Mouse (Mus musculus) limb, embryonic 13.5 days (tissue): ENCODE measurements around the gene Olfr557. TPM values are rescaled to one million over a fixed set of nuclear protein-coding genes. Genes with fewer than 3 reads are reported as not detected.
A peak's percentile ranks its signal among the peaks of the same experiment; 100 is the strongest.

ENCODE experiments used
- ATAC-seq: fragments of 200-750 bp; cut with Nextera tagmentation; 2 replicates; pipeline ENCODE4 v1.8.0; 2017; ENCODE audit warnings: low read depth, moderate number of reproducible peaks, moderate TSS enrichment; ENCODE audit not compliant: low FRiP score
- H3K27ac ChIP-seq: fragments of 300-500 bp; sonication (generic); 2 replicates; pipeline ENCODE4 v1.5.1; 2015; ENCODE audit warnings: inconsistent platforms, mild to moderate bottlenecking, moderate library complexity
- H3K27me3 ChIP-seq: fragments of 300-500 bp; sonication (generic); 2 replicates; pipeline ENCODE4 v1.6.1; 2015; ENCODE audit warnings: mild to moderate bottlenecking, inconsistent platforms
- H3K36me3 ChIP-seq: fragments of 300-500 bp; sonication (generic); 2 replicates; pipeline ENCODE4 v1.6.1; 2015; ENCODE audit warnings: inconsistent platforms, mild to moderate bottlenecking, moderate library complexity
- H3K4me1 ChIP-seq: fragments of 300-500 bp; sonication (generic); 2 replicates; pipeline ENCODE4 v1.6.1; 2015; ENCODE audit warnings: inconsistent platforms
- H3K4me2 ChIP-seq: fragments of 300-500 bp; sonication (generic); replicated peaks from 2 replicates; pipeline ENCODE4 v1.6.1; 2015; ENCODE audit warnings: inconsistent platforms, mild to moderate bottlenecking, moderate library complexity
- H3K4me3 ChIP-seq: fragments of 300-500 bp; sonication (generic); 2 replicates; pipeline ENCODE4 v1.5.1; 2015; ENCODE audit warnings: moderate library complexity, mild to moderate bottlenecking, inconsistent platforms
- H3K9ac ChIP-seq: fragments of 300-500 bp; sonication (generic); 2 replicates; pipeline ENCODE4 v1.6.1; 2015; ENCODE audit warnings: mild to moderate bottlenecking, inconsistent platforms
- H3K9me3 ChIP-seq: fragments of 300-500 bp; sonication (generic); 2 replicates; pipeline ENCODE4 v1.6.1; 2016; ENCODE audit warnings: inconsistent platforms
- WGBS: fragments of 180-500 bp; shearing (Covaris S2); methylation state at CpG from one replicate; pipeline ENCODE4 v1.1.7; 2015; 5-methylcytosine and 5-hydroxymethylcytosine counted together
- polyA plus RNA-seq: library from polyadenylated mRNA; unstranded; fragments of >200 nt; fragmentation: Nextera tagmentation; extraction: Ambion mirVana; gene quantifications from 2 replicates; pipeline ENCODE4 v1.2.1, GENCODE M21; 2015

The Olfr557 gene
- polyA plus RNA-seq: not detected in 2 replicates

DNA sequence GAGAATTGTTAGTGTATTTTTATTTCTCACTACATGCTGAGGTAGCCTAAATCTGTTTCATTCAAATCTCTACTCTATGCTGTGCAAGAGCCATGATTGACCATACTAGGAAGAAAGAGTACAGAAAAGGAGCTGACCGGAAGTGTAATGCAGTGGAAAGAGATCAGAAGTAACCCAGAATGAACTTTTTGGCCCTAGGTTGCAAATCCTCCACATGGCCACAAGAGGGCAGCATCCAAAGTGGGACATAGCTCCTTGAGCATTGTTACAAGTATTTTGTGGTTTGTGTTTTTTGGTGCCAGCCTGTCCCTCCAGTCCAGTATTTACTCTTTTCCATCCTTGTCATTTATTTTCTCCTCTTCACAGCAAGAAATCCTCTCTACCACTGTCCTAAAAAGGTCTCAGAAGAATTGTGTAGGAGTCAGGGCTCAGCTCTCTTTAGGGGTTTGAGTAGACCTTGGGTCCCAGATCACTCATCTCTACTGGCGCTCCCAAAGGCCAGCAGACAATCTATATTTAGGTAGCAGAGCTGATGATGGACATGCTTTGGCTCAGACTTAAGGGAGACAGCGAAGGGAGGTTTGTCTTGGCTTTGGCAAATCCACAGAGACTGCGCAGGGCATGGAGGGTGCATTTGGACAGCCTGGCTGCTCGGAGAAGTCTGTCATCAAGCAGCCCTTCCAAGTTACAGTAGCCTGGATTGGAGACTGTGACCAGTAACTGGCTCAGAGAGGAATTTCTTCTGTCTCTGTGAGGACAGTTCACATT, at the start of gene Olfr557:
Olfr557 (plus strand) TSS at position 553 of the 768 bp plus-strand sequence.
- Histone ChIP-seq H3K36me3 (no peaks in the 10 kb centered on the region), H3K9me3 (no peaks in the 10 kb centered on the region), H3K4me3 (no peak within 1 kb of the TSS), H3K9ac (no peak within 1 kb of the TSS), H3K4me1 (no peaks in the 10 kb centered on the region), H3K27ac (no peak within 1 kb of the TSS), H3K4me2 (no peak within 1 kb of the TSS), H3K27me3 (no peaks in the 10 kb centered on the region)
- WGBS: 80% methylated on average over 5 of the region's 5 CpGs
- no peak for ATAC-seq

DNA sequence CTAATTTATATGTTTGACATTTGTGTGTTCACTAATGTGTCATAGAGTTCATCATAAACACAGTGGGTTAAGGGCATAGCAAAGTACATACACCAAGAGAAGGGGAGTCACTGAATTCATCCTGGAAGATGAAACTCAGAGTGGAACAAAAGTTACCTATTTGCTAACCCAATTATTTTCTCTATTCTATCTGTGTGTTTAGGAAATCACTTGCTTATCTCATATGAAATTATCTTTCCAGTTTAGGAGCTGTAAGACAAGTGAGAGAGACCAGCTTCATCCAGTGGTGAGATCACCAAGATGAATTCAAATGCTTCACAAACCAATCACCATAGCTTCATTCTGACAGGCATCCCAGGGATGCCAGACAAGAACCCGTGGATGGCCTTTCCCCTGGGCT, 37.2 kb upstream of the Olfr557 start, which contains the start of gene Olfr555:
Olfr555 (plus strand) TSS at position 301 of the 400 bp plus-strand sequence.
- Histone ChIP-seq H3K9ac (no peak within 1 kb of the TSS), H3K36me3 (no peaks in the 10 kb centered on the region), H3K4me2 (no peak within 1 kb of the TSS), H3K4me1 (no peaks in the 10 kb centered on the region), H3K4me3 (no peak within 1 kb of the TSS), H3K27ac (no peak within 1 kb of the TSS), H3K27me3 (no peaks in the 10 kb centered on the region), H3K9me3 (no peaks in the 10 kb centered on the region)
- no peak for ATAC-seq
- WGBS: 83% methylated on average over 1 of the region's 1 CpGs

DNA sequence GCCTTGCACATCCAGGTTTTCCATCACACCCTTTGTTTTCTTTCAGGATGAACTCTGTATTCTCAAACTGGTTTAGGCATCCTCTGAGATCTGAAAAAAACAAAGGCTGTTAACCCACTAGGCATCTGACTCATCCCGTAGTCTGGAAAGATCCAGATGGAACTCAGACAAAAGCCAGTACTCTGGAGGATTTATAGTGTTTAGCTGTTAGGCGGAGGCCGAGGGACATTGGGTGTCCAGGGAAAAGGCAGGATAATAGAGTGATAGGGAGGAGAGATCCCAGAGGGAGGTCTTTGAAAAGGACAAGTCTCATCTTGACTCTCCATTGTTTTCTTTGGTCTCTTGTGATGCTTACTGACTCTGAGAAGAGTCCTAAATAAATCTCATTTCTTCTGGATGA, 31.1 kb upstream of the Olfr557 start, which contains the start of gene Olfr556:
Olfr556 (plus strand) TSS at position 301 of the 400 bp plus-strand sequence.
- no peak within 1 kb of the TSS for H3K9ac ChIP-seq
- no peaks in the 10 kb centered on the region for H3K27me3 ChIP-seq
- ATAC-seq: no peak
- 67% methylated on average over 3 of the region's 3 CpGs for WGBS
- no peaks in the 10 kb centered on the region for H3K4me1 ChIP-seq
- H3K4me3 ChIP-seq: no peak within 1 kb of the TSS
- no peak within 1 kb of the TSS for H3K27ac ChIP-seq
- H3K9me3 ChIP-seq: no peaks in the 10 kb centered on the region
- no peaks in the 10 kb centered on the region for H3K36me3 ChIP-seq
- no peak within 1 kb of the TSS for H3K4me2 ChIP-seq

DNA sequence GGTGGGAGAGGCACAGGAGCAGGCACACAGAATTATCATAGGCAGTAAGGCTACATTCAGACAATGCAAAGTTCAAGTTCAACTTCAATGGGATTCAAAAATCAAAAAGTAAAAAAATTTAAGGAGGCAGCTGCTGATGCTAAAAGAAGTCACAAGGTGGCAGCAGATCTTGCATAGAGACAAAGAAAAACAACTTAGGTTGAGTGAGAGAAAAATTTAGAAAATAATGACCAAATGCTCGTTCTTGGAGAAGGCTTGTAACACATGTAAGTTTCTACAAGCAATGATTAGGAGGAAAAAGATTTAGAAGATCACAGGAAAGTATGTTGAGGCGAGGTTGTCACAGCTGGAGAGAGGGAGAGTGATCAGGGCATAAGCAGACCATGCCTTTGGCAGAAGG, 30.3 kb upstream of the Olfr557 start:
- WGBS: 30% methylated on average over 2 of the region's 2 CpGs
- Histone ChIP-seq H3K4me1 (no peaks in the 10 kb centered on the region), H3K27me3 (no peaks in the 10 kb centered on the region), H3K9ac (no peak overlapping the region), H3K9me3 (no peaks in the 10 kb centered on the region), H3K36me3 (no peaks in the 10 kb centered on the region), H3K4me2 (no peak overlapping the region), H3K27ac (no peak overlapping the region), H3K4me3 (no peak overlapping the region)
- no peak for ATAC-seq

DNA sequence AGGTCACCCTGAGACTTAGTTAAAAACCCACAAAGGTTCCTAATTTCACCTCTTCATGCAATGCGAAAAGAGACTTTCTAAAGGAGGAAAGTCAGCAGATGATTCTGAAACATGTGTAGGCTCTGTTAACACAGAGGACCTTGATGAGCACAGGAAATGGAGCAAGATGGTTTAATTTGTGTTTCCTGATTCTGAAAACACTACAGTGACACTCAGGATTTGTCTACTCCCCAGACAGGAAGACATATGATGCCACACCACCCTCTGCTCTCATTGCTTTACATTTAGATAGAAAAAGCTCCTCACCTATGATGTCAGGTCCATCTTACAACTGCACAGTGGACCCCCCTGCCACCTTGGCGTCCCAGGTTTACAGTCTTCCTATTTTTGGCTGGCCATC, 19.5 kb upstream of the Olfr557 start:
- no peak overlapping the region for H3K4me2 ChIP-seq
- H3K4me3 ChIP-seq: no peak overlapping the region
- H3K27me3 ChIP-seq: no peaks in the 10 kb centered on the region
- 79% methylated on average over 2 of the region's 2 CpGs for WGBS
- no peaks in the 10 kb centered on the region for H3K4me1 ChIP-seq
- ATAC-seq: no peak
- no peak overlapping the region for H3K27ac ChIP-seq
- no peaks in the 10 kb centered on the region for H3K9me3 ChIP-seq
- no peak overlapping the region for H3K9ac ChIP-seq
- peaks cover 17% of the 10 kb centered on the region for H3K36me3 ChIP-seq

DNA sequence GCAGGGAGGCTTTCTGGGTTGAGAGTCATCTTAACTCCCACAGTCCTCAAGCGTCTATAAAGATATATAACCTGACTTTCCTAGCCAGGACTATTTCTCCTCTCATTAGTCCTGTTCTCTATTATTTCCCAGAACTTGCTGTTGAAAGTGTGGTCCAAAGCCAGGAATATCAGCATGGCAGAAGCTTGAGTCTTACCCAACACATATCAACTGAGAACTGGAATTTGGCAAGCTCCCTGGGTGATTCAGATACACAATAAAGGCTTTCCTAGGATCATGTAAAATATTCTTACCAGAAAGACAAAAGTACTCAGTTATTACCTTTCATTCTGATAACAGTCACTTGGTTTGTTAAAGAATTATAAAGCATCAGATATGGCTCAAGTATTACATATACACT, 13.8 kb upstream of the Olfr557 start:
- no peaks in the 10 kb centered on the region for H3K27me3 ChIP-seq
- H3K9me3 ChIP-seq: no peaks in the 10 kb centered on the region
- H3K36me3 ChIP-seq: peaks cover 23% of the 10 kb centered on the region
- H3K4me2 ChIP-seq: no peak overlapping the region
- H3K4me3 ChIP-seq: no peak overlapping the region
- no peak overlapping the region for H3K27ac ChIP-seq
- 88% methylated on average over 1 of the region's 1 CpGs for WGBS
- H3K4me1 ChIP-seq: no peaks in the 10 kb centered on the region
- H3K9ac ChIP-seq: no peak overlapping the region
- ATAC-seq: no peak

GRCm38 (mm10) chr7:102686944-102687501, 8.7 kb upstream of the Olfr557 start, which contains the start of gene Trim68:
Trim68 (minus strand) TSS chr7:102687327.
- peak; percentile 100 for ATAC-seq
- H3K9me3 ChIP-seq: no peaks in the 10 kb centered on the region
- peak within 1 kb of the TSS; percentile 75 for H3K9ac ChIP-seq
- H3K27ac ChIP-seq: no peak within 1 kb of the TSS; the same call in 1 of the 2 replicates
- peak within 1 kb of the TSS; percentile 57 for H3K4me3 ChIP-seq
- under 1% methylated on average over 40 of the region's 40 CpGs for WGBS
- peaks cover 3% of the 10 kb centered on the region; the same call in 1 of the 2 replicates for H3K36me3 ChIP-seq
- no peaks in the 10 kb centered on the region for H3K27me3 ChIP-seq
- peak within 1 kb of the TSS; percentile 65 for H3K4me2 ChIP-seq
- H3K4me1 ChIP-seq: 0 out of 2 replicates have a peak, but pooled peaks cover 4% of the 10 kb centered on the region

DNA sequence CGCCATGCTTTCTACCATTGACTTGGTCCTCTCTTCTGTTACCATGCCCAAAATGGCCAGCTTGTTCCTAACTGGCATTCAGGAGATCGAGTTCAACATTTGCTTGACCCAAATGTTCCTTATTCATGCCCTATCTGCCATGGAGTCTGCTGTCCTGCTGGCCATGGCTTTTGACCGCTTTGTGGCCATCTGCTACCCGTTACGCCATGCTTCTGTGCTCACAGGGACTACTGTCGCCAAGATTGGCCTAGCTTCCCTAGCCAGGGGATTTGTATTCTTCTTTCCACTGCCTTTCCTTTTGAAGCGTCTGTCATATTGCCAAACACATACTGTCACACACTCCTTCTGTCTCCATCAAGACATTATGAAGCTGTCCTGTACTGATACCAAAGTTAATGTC, 2.8 kb downstream of the Olfr557 start:
- Histone ChIP-seq H3K4me1 (no peaks in the 10 kb centered on the region), H3K27me3 (no peaks in the 10 kb centered on the region), H3K27ac (no peak overlapping the region), H3K9me3 (no peaks in the 10 kb centered on the region), H3K9ac (no peak overlapping the region), H3K4me3 (no peak overlapping the region), H3K36me3 (no peaks in the 10 kb centered on the region), H3K4me2 (no peak overlapping the region)
- ATAC-seq: no peak
- WGBS: 86% methylated on average over 7 of the region's 7 CpGs

DNA sequence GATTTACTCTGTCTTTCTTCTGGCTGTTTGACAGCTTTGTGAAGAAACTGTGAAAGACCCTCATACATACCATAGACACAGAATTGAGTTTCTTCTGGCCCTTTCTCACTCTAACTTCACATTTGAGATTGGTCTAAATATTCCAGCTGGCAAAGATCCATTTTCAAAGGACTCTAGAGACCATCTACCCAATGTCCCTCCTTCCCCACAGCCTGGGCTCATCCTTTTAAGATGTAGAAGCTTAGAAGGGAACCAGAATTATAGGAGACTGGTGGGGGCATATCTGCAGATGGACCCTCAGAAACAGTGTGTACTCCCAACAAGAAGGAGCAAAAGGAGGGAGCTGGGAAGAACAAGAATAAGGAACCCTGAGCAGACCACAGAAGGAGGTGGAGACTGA, 6.2 kb downstream of the Olfr557 start, which contains the start of gene Olfr558:
Olfr558 (plus strand) TSS at position 301 of the 400 bp plus-strand sequence.
- Histone ChIP-seq H3K9me3 (no peaks in the 10 kb centered on the region), H3K27me3 (no peaks in the 10 kb centered on the region), H3K4me1 (no peaks in the 10 kb centered on the region), H3K4me2 (no peak within 1 kb of the TSS), H3K9ac (no peak within 1 kb of the TSS), H3K4me3 (no peak within 1 kb of the TSS), H3K36me3 (no peaks in the 10 kb centered on the region), H3K27ac (no peak within 1 kb of the TSS)
- no peak for ATAC-seq

DNA sequence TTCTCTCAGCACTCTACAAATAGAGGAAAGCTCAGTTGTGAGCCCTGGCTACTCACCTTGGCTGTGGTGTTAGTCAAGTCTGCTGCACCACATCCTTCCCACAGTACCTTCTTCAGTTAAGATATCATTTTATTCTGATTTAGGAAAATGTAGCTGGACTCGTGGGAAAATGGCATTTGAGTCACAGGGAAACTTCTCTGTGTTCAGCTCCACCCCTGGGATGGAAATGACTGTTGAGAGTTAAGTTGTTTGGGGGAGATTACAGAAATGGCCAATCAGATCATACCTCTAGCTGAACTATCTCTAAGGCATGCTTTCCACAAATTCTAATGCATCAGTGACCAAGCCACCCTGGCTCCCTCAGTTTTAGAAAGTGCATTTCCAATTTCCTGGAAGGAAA, 23.3 kb downstream of the Olfr557 start, which contains the start of gene Olfr33:
Olfr33 (minus strand) TSS at position 101 of the 400 bp plus-strand sequence.
- no peak for ATAC-seq
- H3K4me2 ChIP-seq: no peak within 1 kb of the TSS
- H3K9me3 ChIP-seq: no peaks in the 10 kb centered on the region
- H3K27ac ChIP-seq: no peak within 1 kb of the TSS
- no peaks in the 10 kb centered on the region for H3K36me3 ChIP-seq
- 39% methylated on average over 1 of the region's 1 CpGs for WGBS
- no peak within 1 kb of the TSS for H3K4me3 ChIP-seq
- H3K9ac ChIP-seq: no peak within 1 kb of the TSS
- H3K4me1 ChIP-seq: no peaks in the 10 kb centered on the region
- no peaks in the 10 kb centered on the region for H3K27me3 ChIP-seq

DNA sequence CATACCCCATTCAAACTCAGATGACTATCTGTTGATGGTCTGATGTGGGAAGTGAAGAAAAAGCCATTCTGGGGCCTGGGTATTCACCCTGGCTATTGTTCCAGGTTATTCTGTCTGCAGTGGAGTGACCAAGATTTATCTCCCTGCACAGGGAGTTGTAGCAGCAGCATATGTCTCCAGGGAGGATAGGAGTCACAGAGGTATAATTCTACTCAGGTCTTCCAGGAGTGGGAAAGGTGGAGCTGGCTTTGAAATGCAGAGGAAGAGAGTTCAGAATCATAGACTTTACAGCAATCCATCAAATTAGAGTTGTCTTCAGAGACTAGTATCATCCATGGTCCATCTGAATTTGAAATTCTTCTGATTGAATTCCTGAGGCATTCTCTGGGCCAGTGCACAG, 31.7 kb downstream of the Olfr557 start, which contains the start of gene Olfr559:
Olfr559 (minus strand) TSS at position 101 of the 400 bp plus-strand sequence.
- Histone ChIP-seq H3K36me3 (no peaks in the 10 kb centered on the region), H3K4me2 (no peak within 1 kb of the TSS), H3K27me3 (no peaks in the 10 kb centered on the region), H3K4me1 (no peaks in the 10 kb centered on the region), H3K9me3 (no peaks in the 10 kb centered on the region), H3K9ac (no peak within 1 kb of the TSS), H3K4me3 (no peak within 1 kb of the TSS), H3K27ac (no peak within 1 kb of the TSS)
- ATAC-seq: no peak

GRCm38 (mm10) chr7:102733793-102734192, 38.1 kb downstream of the Olfr557 start:
- Histone ChIP-seq H3K9ac (no peak overlapping the region), H3K27me3 (no peaks in the 10 kb centered on the region), H3K4me3 (no peak overlapping the region), H3K4me2 (no peak overlapping the region), H3K9me3 (no peaks in the 10 kb centered on the region), H3K36me3 (no peaks in the 10 kb centered on the region), H3K4me1 (no peaks in the 10 kb centered on the region), H3K27ac (no peak overlapping the region)
- WGBS: 36% methylated on average over 1 of the region's 1 CpGs
- ATAC-seq: 0 out of 2 replicates have a peak, but pooled peaks have one; percentile 36
